Mouse (Mus musculus) cerebellum, adult 2 months (tissue): ENCODE results near the gene AU015836. TPM values are rescaled to one million over a fixed set of nuclear protein-coding genes. Genes with fewer than 3 reads are reported as not detected.
"Not testable (repeated sequence)": the region's sequence is repeated elsewhere in the genome, so short reads cannot be mapped to it uniquely, and the experiment has no call there.

Experiments
- DNase-seq, 2 experiments: peaks; one replicate each; pipeline ENCODE4 v3.0.0; 2021
- H3K27ac ChIP-seq: fragments of 200-500 bp; 2 replicates; pipeline ENCODE4 v1.5.1; 2012; ENCODE audit warnings: low read length, control low read depth, inconsistent platforms; ENCODE audit not compliant: insufficient read depth
- H3K27me3 ChIP-seq: fragments of 200-500 bp; 2 replicates; pipeline ENCODE4 v1.6.1; 2012; ENCODE audit warnings: inconsistent platforms, mild to moderate bottlenecking, low read length, moderate library complexity; ENCODE audit not compliant: control insufficient read depth, insufficient read depth
- H3K4me1 ChIP-seq: fragments of 200-500 bp; 2 replicates; pipeline ENCODE4 v1.6.1; 2011; ENCODE audit warnings: low read length; ENCODE audit not compliant: control insufficient read depth, insufficient read depth
- H3K4me3 ChIP-seq: fragments of 200-500 bp; replicated peaks from 2 replicates; pipeline ENCODE3; 2011; ENCODE audit warnings: mild to moderate bottlenecking, low read depth, low read length, control low read depth; ENCODE audit not compliant: insufficient read depth
- CTCF ChIP-seq: fragments of 200-500 bp; IDR thresholded peaks from 2 replicates; pipeline ENCODE4 v1.5.1; 2011; ENCODE audit warnings: low read depth, mild to moderate bottlenecking, control low read depth, low read length, moderate library complexity, borderline replicate concordance; ENCODE audit not compliant: insufficient read depth
- POLR2A ChIP-seq: fragments of 200-500 bp; IDR thresholded peaks from 2 replicates; pipeline ENCODE4 v1.6.1; 2011; ENCODE audit warnings: low read length, control low read depth, borderline replicate concordance; ENCODE audit not compliant: insufficient read depth
- WGBS: fragments of 180-500 bp; shearing (Covaris S2); methylation state at CpG from one replicate; pipeline ENCODE4 v1.1.7; 2018; 5-methylcytosine and 5-hydroxymethylcytosine counted together
- polyA plus RNA-seq: library from polyadenylated mRNA; depleted of rRNA; stranded (reverse); fragments of >200 nt; gene quantifications from 2 replicates; pipeline ENCODE4 v1.2.3, GENCODE M21; 2012; rRNA removed

The AU015836 gene
- not detected in 2 replicates for polyA plus RNA-seq

GRCm38 (mm10) chrX:93968444-93968843 lies at the start of gene AU015836:
TSS of gene AU015836 (plus strand) at chrX:93968659.
- no peak for DNase-seq
- no peak for TF ChIP-seq POLR2A
- TF ChIP-seq CTCF: no peak
- Histone ChIP-seq H3K27ac (no peak within 1 kb of the TSS), H3K27me3 (no peaks in the 10 kb centered on the region), H3K4me1 (no peaks in the 10 kb centered on the region), H3K4me3 (no peak within 1 kb of the TSS)
- WGBS: 55% methylated on average over 14 of the region's 14 CpGs

GRCm38 (mm10) chrX:93919017-93919416 lies 49.4 kb upstream of the AU015836 start:
- TF ChIP-seq CTCF: no peak
- TF ChIP-seq POLR2A: no peak
- Histone ChIP-seq H3K27me3 (no peaks in the 10 kb centered on the region), H3K4me3 (no peak overlapping the region), H3K27ac (no peak overlapping the region), H3K4me1 (no peaks in the 10 kb centered on the region)
- 29% methylated on average over 3 of the region's 3 CpGs for WGBS
- no peak for DNase-seq

- TF ChIP-seq POLR2A (no peak), CTCF (no peak)
- Histone ChIP-seq H3K27ac (no peak overlapping the region), H3K4me1 (no peaks in the 10 kb centered on the region), H3K27me3 (no peaks in the 10 kb centered on the region), H3K4me3 (no peak overlapping the region)
- 90% methylated on average over 3 of the region's 3 CpGs for WGBS
- no peak for DNase-seq
Observed at GRCm38 (mm10) chrX:93928379-93928778, 40.1 kb upstream of the AU015836 start.

GRCm38 (mm10) chrX:93928794-93929193 lies 39.7 kb upstream of the AU015836 start:
- no peaks in the 10 kb centered on the region for H3K27me3 ChIP-seq
- WGBS: 94% methylated on average over 1 of the region's 1 CpGs
- no peak overlapping the region for H3K4me3 ChIP-seq
- no peaks in the 10 kb centered on the region for H3K4me1 ChIP-seq
- no peak for TF ChIP-seq CTCF
- no peak for TF ChIP-seq POLR2A
- no peak for DNase-seq
- H3K27ac ChIP-seq: no peak overlapping the region

- no peak overlapping the region for H3K27ac ChIP-seq
- H3K4me1 ChIP-seq: no peaks in the 10 kb centered on the region
- H3K27me3 ChIP-seq: no peaks in the 10 kb centered on the region
- TF ChIP-seq CTCF (no peak), POLR2A (no peak)
- H3K4me3 ChIP-seq: no peak overlapping the region
- no peak for DNase-seq
- WGBS: 70% methylated on average over 3 of the region's 3 CpGs
Observed at GRCm38 (mm10) chrX:93931694-93932093, 36.8 kb upstream of the AU015836 start.

DNA sequence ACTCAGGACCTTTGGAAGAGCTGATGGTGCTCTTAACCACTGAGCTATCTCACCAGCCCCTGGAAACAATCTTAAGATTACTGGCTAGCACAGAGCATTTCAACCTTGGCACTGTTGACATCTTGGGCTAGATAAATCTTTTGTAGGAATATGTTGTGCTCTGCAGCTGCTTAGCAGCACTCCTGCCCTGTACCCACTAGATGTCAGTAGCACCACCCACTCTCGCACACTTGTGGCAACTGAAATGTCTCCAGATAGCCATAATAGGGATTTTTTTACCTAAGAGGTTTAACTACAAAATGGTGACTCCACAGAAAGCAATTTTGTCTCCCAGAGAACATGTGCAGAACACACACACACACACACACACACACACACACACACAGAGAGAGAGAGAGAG lies 11.7 kb upstream of the AU015836 start:
- TF ChIP-seq CTCF (peak; percentile 20; the same call in 1 of the 2 replicates), POLR2A (no peak)
- Histone ChIP-seq H3K27ac (no peak overlapping the region), H3K4me3 (no peak overlapping the region), H3K4me1 (no peaks in the 10 kb centered on the region), H3K27me3 (no peaks in the 10 kb centered on the region)
- DNase-seq: peak in 1 of 2 experiments; percentile 0
- 17% methylated on average over 1 of the region's 1 CpGs for WGBS

DNA sequence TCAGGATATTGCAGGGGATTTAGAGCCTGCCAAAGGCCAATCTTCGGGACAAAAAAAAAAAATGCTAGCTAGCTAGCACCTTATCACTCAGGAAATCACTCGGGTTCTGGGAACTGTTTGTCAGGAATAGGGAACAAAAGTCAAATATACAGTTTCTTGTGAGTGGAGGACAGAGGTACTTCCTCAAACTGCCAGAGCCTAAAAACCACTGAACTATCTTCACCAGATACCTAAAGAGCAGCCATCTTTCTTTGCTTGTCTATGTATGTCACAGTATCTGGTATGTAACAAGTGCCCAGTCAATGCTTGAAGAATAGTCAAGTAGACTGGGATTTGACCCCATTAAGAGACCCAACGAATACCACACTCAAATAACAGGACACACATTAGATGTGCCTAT lies 10.0 kb upstream of the AU015836 start:
- no peak overlapping the region for H3K27ac ChIP-seq
- WGBS: 70% methylated on average over 3 of the region's 3 CpGs
- no peak overlapping the region for H3K4me3 ChIP-seq
- no peaks in the 10 kb centered on the region for H3K27me3 ChIP-seq
- no peak for TF ChIP-seq CTCF
- TF ChIP-seq POLR2A: no peak
- H3K4me1 ChIP-seq: no peaks in the 10 kb centered on the region
- no peak for DNase-seq

- Histone ChIP-seq H3K4me1 (no peaks in the 10 kb centered on the region), H3K27ac (no peak overlapping the region), H3K27me3 (no peaks in the 10 kb centered on the region), H3K4me3 (no peak overlapping the region)
- DNase-seq: no peak
- 94% methylated on average over 26 of the region's 26 CpGs for WGBS
- TF ChIP-seq POLR2A (no peak), CTCF (no peak)
Observed at GRCm38 (mm10) chrX:93980341-93980740, 11.9 kb downstream of the AU015836 start.

- WGBS: 35% methylated on average over 3 of the region's 3 CpGs
- TF ChIP-seq POLR2A (no peak), CTCF (no peak)
- H3K27me3 ChIP-seq: no peaks in the 10 kb centered on the region
- no peak overlapping the region for H3K4me3 ChIP-seq
- no peak for DNase-seq
- H3K27ac ChIP-seq: no peak overlapping the region
- no peaks in the 10 kb centered on the region for H3K4me1 ChIP-seq
Observed at GRCm38 (mm10) chrX:93982193-93982592, 13.7 kb downstream of the AU015836 start.

- H3K27me3 ChIP-seq, H3K4me3 ChIP-seq, DNase-seq, H3K4me1 ChIP-seq, H3K27ac ChIP-seq: not testable (repeated sequence)
- WGBS: 81% methylated on average over 3 of the region's 3 CpGs
Observed at GRCm38 (mm10) chrX:93985096-93985495, 16.6 kb downstream of the AU015836 start.
